In the genomic region with DNA sequence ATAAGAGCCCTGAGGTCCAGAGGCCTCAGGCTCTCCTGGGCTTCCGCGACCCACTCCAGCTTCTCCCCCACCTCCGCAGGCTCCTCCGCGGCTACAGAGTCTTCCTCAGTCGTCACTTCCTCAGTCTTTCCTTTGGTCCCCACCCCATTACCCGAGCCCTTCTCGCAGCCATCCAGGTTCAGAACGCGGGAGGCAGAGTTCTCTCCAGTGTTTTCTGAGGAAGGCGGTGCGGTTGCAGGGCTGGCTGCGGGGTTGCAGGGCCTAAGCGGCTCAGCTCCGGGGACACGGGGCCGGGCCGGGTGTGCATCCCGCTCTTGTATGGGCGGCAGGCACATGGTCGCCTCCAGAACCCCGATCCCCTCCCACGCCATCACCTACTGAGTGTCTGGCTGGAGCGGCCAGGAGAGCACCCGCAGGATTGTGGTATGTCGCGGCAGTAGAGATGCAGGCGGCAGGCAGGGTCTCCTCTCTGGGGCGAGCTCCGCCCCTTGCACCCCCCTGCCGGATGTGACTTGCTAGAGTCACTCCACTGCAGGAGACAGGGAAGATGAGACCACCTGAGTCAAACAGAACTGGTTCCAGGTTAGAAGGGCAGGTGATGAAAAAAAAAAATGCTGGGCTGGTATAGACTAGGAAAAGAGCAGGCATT, we compare ENCODE assay signal across 8 mouse cellular contexts. TPM values are rescaled to one million over a fixed set of nuclear protein-coding genes. Genes with fewer than 3 reads are reported as not detected.
DNase-seq lines count a peak whose midpoint lies in the region; ATAC-seq and TF ChIP-seq lines count a peak whose summit lies in the region.

A gene (minus strand): TSS at position 496 of the 649 bp plus-strand sequence.

- ATAC-seq in intestine, embryonic 14.5 days (replicated peaks; ENCODE audit: low FRiP score, low TSS enrichment, low read depth): peak; percentile 67
- ATAC-seq in limb, embryonic 14.5 days (ENCODE audit: low FRiP score, low read depth): peak; percentile 75
- ATAC-seq in midbrain, embryonic 14.5 days (ENCODE audit: low FRiP score, low TSS enrichment): peak; percentile 83
- peak; percentile 27; the same call in 1 of the 2 replicates for ATAC-seq in stomach, embryonic 15.5 days (ENCODE audit: insufficient read depth, low FRiP score, low read depth)

- no peak for TF ChIP-seq POLR2A in limb, embryonic 14.5 days (IDR thresholded peaks at IDR 0.05; ENCODE audit: borderline replicate concordance, extremely low read depth, insufficient read depth, insufficient read length)

- H3K9me3 ChIP-seq in intestine, embryonic 14.5 days (ENCODE audit: control insufficient read depth, low read length): no peaks in the 10 kb centered on the region
- H3K9me3 ChIP-seq in limb, embryonic 14.5 days (ENCODE audit: control insufficient read depth, low read length): no peaks in the 10 kb centered on the region
- no peaks in the 10 kb centered on the region for H3K9me3 ChIP-seq in midbrain, embryonic 14.5 days (ENCODE audit: control insufficient read depth, low read length)
- H3K9me3 ChIP-seq in stomach, embryonic 15.5 days: no peaks in the 10 kb centered on the region

- peak; percentile 95 for DNase-seq in heart, adult 11 months
- no peak for DNase-seq in heart, adult 8-10 months (ENCODE audit: low spot score)
- peak; percentile 66 to 70 for DNase-seq in cerebellum, postnatal 14 days
- peak; percentile 56 to 59 for DNase-seq in frontal cortex, postnatal 36 days (ENCODE audit: low spot score in 2 of 2)
- peak; percentile 80 for DNase-seq in intestine, embryonic 14.5 days (ENCODE audit: low spot score)
- DNase-seq in limb, embryonic 14.5 days (ENCODE audit: low spot score): peak; percentile 44
- peak; percentile 80 for DNase-seq in midbrain, embryonic 14.5 days

- peaks cover 28% of the 10 kb centered on the region for H3K36me3 ChIP-seq in intestine, embryonic 14.5 days (ENCODE audit: control insufficient read depth, insufficient read depth, low read length)
- H3K36me3 ChIP-seq in limb, embryonic 14.5 days (ENCODE audit: control insufficient read depth, insufficient read depth, low read length): peaks cover 22% of the 10 kb centered on the region
- H3K36me3 ChIP-seq in midbrain, embryonic 14.5 days (ENCODE audit: control insufficient read depth, insufficient read depth, low read length): peaks cover 22% of the 10 kb centered on the region
- peaks cover 17% of the 10 kb centered on the region; the same call in 1 of the 2 replicates for H3K36me3 ChIP-seq in stomach, embryonic 15.5 days

- 2% methylated on average over 31 of the region's 31 CpGs for WGBS in intestine, embryonic 14.5 days
- WGBS in limb, embryonic 14.5 days: 2% methylated on average over 25 of the region's 31 CpGs
- 1% methylated on average over 31 of the region's 31 CpGs for WGBS in midbrain, embryonic 14.5 days
- WGBS in stomach, embryonic 15.5 days: 3% methylated on average over 31 of the region's 31 CpGs

- peak within 1 kb of the TSS; percentile 78 for H3K27ac ChIP-seq in intestine, embryonic 14.5 days (ENCODE audit: low read depth)
- H3K27ac ChIP-seq in limb, embryonic 14.5 days (replicated peaks; ENCODE audit: low read depth, low read length): peak within 1 kb of the TSS; percentile 75
- H3K27ac ChIP-seq in midbrain, embryonic 14.5 days (replicated peaks; ENCODE audit: low read depth, low read length): peak within 1 kb of the TSS; percentile 86
- peak within 1 kb of the TSS; percentile 4 for H3K27ac ChIP-seq in stomach, embryonic 15.5 days

- peak within 1 kb of the TSS; percentile 77 for H3K9ac ChIP-seq in intestine, embryonic 14.5 days (ENCODE audit: low read length)
- peak within 1 kb of the TSS; percentile 84 for H3K9ac ChIP-seq in limb, embryonic 14.5 days (ENCODE audit: low read depth, low read length, severe bottlenecking)
- H3K9ac ChIP-seq in midbrain, embryonic 14.5 days (replicated peaks; ENCODE audit: low read length): peak within 1 kb of the TSS; percentile 80
- peak within 1 kb of the TSS; percentile 53 for H3K9ac ChIP-seq in stomach, embryonic 15.5 days

- no peaks in the 10 kb centered on the region for H3K27me3 ChIP-seq in intestine, embryonic 14.5 days (replicated peaks; ENCODE audit: control insufficient read depth, insufficient read depth, low read length)
- no peaks in the 10 kb centered on the region for H3K27me3 ChIP-seq in limb, embryonic 14.5 days (ENCODE audit: control insufficient read depth, insufficient read depth, low read length)
- no peaks in the 10 kb centered on the region for H3K27me3 ChIP-seq in midbrain, embryonic 14.5 days (ENCODE audit: control insufficient read depth, insufficient read depth, low read length)
- no peaks in the 10 kb centered on the region for H3K27me3 ChIP-seq in stomach, embryonic 15.5 days (replicated peaks)

- H3K4me1 ChIP-seq in intestine, embryonic 14.5 days (replicated peaks; ENCODE audit: control insufficient read depth, insufficient read depth, low read length): peaks cover 6% of the 10 kb centered on the region
- peaks cover 7% of the 10 kb centered on the region for H3K4me1 ChIP-seq in limb, embryonic 14.5 days (ENCODE audit: control insufficient read depth, insufficient read depth, low read length)
- H3K4me1 ChIP-seq in midbrain, embryonic 14.5 days (ENCODE audit: control insufficient read depth, insufficient read depth, low read length): peaks cover 6% of the 10 kb centered on the region; the same call in 1 of the 2 replicates
- no peaks in the 10 kb centered on the region for H3K4me1 ChIP-seq in stomach, embryonic 15.5 days

- H3K4me3 ChIP-seq in intestine, embryonic 14.5 days (ENCODE audit: low read depth, low read length): peak within 1 kb of the TSS; percentile 63
- H3K4me3 ChIP-seq in limb, embryonic 14.5 days (replicated peaks; ENCODE audit: low read length): peak within 1 kb of the TSS; percentile 60
- peak within 1 kb of the TSS; percentile 55 for H3K4me3 ChIP-seq in midbrain, embryonic 14.5 days (replicated peaks; ENCODE audit: low read depth, low read length)
- peak within 1 kb of the TSS; percentile 58 for H3K4me3 ChIP-seq in stomach, embryonic 15.5 days (replicated peaks)

- H3K4me2 ChIP-seq in intestine, embryonic 14.5 days (ENCODE audit: low read length): peak within 1 kb of the TSS; percentile 82
- H3K4me2 ChIP-seq in limb, embryonic 14.5 days (replicated peaks; ENCODE audit: low read depth, low read length, severe bottlenecking): peak within 1 kb of the TSS; percentile 78
- peak within 1 kb of the TSS; percentile 73 for H3K4me2 ChIP-seq in midbrain, embryonic 14.5 days (ENCODE audit: low read length)
- H3K4me2 ChIP-seq in stomach, embryonic 15.5 days: peak within 1 kb of the TSS; percentile 83

RNA-seq across cellular contexts. Expression of the gene that starts here (rescaled TPM):
- 1 to 10 TPM in 3 of 4 experiments, under 1 TPM in 1; 0.90 to 1.5 (median 1.0) TPM for total RNA-seq in heart, adult 8-10 months (2022)
- polyA plus RNA-seq in intestine, embryonic 14.5 days (2014; fragmentation: Nextera tagmentation; extraction: Ambion mirVana): 9.6 and 11.3 TPM in 2 replicates
- polyA plus RNA-seq in limb, embryonic 14.5 days (2012; rRNA removed): 13.3 and 16.3 TPM in 2 replicates
- 12.8 and 13.1 TPM in 2 replicates for polyA plus RNA-seq in limb, embryonic 14.5 days (2014; fragmentation: Nextera tagmentation; extraction: Ambion mirVana)
- 30.2 and 37.5 TPM in 2 replicates for polyA plus RNA-seq in midbrain, embryonic 14.5 days (2014; fragmentation: Nextera tagmentation; extraction: Ambion mirVana)
- 8.6 and 9.9 TPM in 2 replicates for polyA plus RNA-seq in stomach, embryonic 15.5 days (2015; fragmentation: Nextera tagmentation; extraction: Ambion mirVana)

Comparison
In these comparisons a context has a peak if more than half of its experiments do, and no peak if none do; other contexts are left out.
1. ATAC-seq: peak in every context shown above with its lines; median percentile 83 in midbrain, embryonic 14.5 days; 75 in limb, embryonic 14.5 days; 67 in intestine, embryonic 14.5 days; 27 in stomach, embryonic 15.5 days.
2. H3K27ac ChIP-seq: peak in every context shown above with its lines; median percentile 86 in midbrain, embryonic 14.5 days; 78 in intestine, embryonic 14.5 days; 75 in limb, embryonic 14.5 days; 4 in stomach, embryonic 15.5 days.